Mouse (Mus musculus) urinary bladder, postnatal 4 days (tissue): Measurements from ENCODE around the gene Magel2.

Experiments used
- DNase-seq, 2 experiments: peaks; one replicate each; pipeline ENCODE4 v3.0.0; 2021 to 2022; ENCODE audit warnings: low spot score in 2 of 2

Gene Magel2

GRCm38 (mm10) chr7:62376510-62377304 is at the start of gene Magel2:
Magel2 (plus strand) TSS chr7:62377010.
- DNase-seq, result no peak

DNA sequence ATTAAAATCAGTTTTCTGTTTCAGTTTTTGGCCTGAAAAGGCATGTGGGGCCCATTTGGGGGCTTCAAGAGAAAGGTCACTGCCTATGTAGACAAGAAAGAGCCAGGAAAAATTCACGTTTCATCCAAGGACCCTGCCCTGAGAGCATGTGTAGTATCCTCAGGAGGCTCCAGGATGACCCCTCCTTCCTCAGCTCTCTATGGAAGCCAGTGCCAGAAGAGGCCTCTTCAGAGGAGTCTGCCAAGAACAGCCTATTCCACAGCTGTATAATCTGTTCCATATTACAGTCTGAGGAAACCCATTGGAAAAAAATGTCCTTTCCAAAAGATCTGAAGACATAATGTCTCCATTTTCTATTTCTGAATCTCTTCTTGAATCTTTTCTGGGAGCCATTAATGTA is 31.4 kb upstream of the Magel2 start:
- peak in 1 of 2 experiments; percentile 21 for DNase-seq

GRCm38 (mm10) chr7:62346269-62346668 is 30.5 kb upstream of the Magel2 start, which contains the start of gene Ndn:
Ndn (plus strand) TSS chr7:62346569.
- DNase-seq, result no peak

DNA sequence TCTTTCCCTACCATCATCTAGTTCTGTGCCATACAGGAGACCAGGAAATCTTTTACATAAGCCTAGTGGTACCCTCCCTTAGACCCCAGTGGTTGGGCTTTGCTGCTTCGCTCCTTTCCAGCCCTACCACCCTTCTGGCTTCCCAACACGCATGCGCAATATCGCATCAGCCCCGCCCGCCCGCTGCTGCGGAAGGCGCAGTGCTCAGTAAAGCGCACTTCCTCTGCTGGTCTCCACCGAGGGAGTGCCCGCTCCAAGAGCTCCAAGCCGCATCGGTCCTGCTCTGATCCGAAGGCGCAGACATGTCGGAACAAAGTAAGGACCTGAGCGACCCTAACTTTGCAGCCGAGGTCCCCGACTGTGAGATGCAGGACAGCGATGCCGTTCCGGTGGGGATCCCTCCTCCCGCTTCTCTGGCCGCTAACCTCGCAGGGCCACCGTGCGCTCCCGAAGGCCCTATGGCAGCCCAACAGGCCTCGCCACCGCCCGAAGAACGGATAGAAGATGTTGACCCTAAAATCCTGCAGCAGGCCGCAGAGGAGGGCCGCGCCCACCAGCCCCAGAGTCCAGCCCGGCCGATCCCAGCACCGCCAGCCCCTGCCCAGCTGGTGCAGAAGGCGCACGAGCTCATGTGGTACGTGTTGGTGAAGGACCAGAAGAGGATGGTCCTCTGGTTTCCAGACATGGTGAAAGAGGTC is 28.6 kb upstream of the Magel2 start:
- peak; percentile 79 to 86 for DNase-seq

- DNase-seq, result no peak
Observed at GRCm38 (mm10) chr7:62348804-62349190, 28.0 kb upstream of the Magel2 start.

DNA sequence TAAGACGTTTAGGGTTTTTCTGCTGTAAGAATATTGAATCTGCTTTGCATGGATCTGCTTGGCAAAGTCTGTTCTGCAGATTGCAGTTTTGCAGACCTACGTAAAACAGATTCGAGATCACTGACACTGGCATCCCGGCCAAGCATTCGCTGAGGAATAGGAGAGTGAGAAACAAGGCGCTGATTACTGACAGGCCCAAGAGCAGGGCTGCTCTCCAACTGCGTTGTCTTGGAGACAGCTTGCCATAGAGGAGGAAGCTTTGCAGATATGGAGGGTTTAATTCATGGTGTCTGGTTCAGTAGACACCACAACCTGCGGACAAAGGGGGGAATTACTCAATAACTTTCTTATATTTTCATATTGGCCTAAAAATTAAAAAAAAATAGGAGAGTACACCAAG is 25.5 kb upstream of the Magel2 start:
- DNase-seq, result no peak

- no peak for DNase-seq
Observed at GRCm38 (mm10) chr7:62365039-62365636, 11.7 kb upstream of the Magel2 start.

DNA sequence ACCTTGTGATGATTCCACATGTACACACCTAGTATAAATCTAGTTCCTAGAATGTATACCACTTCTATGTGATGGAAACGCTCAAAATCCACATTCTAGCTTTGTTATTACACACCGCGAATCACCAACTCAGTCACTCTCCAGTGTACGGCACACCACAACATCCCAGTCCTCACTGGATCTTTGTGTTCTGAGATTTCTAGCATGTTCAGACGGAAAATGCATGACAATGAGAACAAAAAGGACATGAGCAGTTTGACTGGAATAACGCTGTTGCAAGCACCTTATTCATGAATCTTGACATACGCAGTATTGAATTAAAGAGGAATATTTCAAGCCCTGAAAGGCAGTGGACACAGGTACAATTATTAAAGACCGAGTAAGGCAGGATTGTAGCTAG is 10.1 kb upstream of the Magel2 start:
- DNase-seq, result no peak

DNA sequence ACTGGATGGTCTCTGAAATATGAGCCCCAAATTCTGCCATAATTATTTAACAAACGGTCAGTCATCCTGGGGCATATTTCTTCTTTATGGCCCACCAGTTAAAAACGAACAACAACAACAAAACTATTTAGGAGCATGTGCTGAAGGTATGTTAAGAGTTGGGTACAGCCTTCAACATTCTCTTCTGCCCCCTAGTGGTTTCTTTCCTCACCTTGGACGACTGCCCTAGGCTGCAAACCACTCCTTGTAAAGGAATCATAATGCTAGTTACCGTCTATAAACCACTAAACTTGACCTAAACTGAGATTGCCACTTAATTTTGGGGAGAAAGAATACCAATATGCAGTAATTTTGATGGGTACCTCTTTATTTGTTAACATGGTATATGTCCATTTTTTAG is 1.2 kb upstream of the Magel2 start:
- no peak for DNase-seq

DNA sequence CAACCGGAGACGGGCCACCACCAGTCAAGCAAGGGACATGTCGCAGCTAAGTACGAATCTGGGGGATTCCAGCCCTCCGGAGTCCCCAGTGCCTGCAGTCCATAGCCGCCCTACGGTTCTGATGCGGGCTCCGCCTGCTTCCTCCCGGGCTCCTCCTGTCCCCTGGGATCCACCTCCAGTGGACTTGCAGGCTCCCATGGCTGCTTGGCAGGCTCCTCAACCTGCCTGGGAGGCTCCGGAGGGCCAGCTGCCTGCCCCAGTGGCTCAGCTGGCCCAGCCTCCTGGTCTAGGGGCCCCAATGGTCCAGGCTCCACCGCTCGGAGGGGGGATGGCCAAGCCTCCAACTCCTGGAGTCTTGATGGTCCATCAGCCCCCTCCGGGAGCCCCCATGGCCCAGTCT is 503 bp downstream of the Magel2 start:
- DNase-seq, result no peak

GRCm38 (mm10) chr7:62378529-62378928 is 1.7 kb downstream of the Magel2 start:
- DNase-seq, result no peak

DNA sequence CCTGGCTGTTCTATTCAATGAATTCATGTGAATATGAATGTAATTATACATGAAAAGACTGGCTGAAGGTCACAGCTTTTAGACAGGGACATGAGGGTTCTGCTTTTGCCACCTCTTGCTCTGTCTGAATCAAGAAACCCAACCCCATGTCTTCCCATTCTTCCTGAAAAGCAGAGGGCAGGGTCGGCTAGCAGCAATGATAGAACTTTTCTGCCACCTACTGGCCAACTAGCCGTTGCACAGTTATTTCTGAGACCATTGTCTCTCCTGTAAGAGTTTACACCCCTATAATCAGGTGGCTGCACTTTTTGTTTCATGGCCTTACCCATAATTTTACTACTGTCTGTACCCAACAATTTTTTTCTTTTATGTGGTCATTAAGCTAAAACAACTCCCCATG is 5.6 kb downstream of the Magel2 start:
- no peak for DNase-seq

- no peak for DNase-seq
Observed at GRCm38 (mm10) chr7:62388291-62388690, 11.5 kb downstream of the Magel2 start.

DNA sequence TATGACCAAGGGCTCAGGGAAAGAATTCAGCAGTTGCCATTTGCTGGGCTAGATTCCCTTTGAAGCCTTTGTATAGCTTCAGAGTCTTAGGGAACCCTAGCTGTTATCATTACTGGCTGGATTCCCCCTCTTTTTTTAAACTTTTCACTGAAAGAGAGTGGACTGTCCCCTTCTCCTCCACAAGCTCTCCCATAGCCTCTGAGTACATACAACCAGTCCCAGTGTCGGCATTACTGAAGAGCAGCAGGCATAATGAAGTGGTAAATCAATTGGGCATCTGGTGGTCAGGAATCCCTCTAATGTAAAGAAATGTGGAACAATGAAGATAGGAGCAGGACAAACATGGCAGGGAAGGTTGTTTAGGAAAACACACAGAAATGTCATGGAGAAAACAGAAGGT is 15.4 kb downstream of the Magel2 start:
- no peak for DNase-seq

GRCm38 (mm10) chr7:62406573-62407050 is 29.8 kb downstream of the Magel2 start:
- DNase-seq, result no peak

DNA sequence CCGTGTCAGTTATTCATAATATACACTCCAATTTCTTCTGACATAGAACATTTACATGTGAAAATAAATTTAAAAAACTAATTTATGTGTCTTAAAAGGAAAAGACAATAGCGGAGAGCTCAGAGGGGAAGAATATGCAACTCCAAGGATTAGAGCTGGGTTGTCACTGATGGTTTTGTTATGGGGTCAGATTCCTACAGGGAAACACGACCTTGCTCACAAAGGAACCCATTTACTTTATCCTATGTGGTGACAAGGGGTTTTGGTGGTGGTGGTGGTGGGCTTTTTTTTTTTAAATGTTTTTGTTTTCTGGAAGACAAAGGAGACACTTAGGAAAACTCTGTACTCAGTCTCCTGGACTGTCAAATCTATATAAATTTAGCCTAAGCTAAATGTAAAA is 31.0 kb downstream of the Magel2 start:
- DNase-seq, result no peak

DNA sequence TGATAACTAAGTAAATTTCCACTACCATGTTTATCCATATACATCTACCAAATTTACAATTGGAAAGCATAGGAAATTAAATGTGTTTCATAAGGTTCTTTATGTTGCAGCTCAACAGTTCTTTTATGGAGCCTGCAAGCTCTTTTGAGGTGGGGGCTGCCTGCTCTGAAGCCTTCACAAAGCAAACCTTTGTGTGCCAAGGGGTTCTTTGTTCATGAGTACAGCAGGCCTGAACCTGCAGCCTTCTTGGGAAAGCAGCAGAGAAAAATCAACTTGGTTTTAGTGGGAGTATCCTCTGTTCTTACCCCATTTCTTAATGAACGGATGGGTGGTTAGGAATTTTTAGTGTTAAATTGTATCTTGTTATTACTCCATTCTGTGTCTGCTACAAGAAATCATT is 38.4 kb downstream of the Magel2 start:
- no peak for DNase-seq

DNA sequence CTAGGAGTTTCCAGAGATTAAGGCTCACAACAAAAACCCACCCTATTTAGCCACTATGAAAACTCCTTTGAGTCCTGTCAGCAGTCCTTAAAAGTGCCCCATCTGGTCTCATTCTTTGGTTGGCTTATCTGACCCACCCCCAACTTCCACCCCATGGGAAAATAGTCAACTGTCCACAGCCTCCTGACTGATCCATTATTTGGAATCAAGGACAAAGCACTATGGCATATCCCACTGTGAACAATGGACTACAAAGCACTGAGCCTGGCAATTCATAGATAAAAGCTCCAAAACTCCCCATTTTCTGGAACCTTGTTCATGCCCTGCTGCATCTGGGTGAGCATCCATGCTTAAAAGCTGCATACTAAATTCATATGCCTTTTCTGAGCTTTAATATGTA is 39.4 kb downstream of the Magel2 start:
- no peak for DNase-seq

GRCm38 (mm10) chr7:62418346-62418745 is 41.5 kb downstream of the Magel2 start:
- no peak for DNase-seq

DNA sequence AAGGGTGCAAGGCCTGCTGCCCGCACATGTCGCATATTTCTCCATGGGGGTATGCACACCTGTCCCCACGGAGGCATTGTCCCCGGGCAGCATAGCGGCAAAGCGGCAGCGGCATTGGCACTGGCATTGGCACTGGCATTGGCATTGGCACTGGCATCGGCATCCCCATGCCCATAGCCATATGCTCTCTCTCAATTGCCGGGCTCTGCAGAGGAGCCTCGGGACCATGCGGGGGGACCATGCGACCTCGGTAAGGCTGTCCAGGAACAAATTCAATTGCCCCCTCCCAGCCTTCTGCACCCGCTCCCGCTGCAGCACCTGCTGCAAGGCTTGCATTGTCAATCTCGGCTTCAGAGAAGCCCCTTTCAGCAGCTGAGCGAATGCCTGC is 42.3 kb downstream of the Magel2 start:
- DNase-seq, result peak; percentile 16 to 60

DNA sequence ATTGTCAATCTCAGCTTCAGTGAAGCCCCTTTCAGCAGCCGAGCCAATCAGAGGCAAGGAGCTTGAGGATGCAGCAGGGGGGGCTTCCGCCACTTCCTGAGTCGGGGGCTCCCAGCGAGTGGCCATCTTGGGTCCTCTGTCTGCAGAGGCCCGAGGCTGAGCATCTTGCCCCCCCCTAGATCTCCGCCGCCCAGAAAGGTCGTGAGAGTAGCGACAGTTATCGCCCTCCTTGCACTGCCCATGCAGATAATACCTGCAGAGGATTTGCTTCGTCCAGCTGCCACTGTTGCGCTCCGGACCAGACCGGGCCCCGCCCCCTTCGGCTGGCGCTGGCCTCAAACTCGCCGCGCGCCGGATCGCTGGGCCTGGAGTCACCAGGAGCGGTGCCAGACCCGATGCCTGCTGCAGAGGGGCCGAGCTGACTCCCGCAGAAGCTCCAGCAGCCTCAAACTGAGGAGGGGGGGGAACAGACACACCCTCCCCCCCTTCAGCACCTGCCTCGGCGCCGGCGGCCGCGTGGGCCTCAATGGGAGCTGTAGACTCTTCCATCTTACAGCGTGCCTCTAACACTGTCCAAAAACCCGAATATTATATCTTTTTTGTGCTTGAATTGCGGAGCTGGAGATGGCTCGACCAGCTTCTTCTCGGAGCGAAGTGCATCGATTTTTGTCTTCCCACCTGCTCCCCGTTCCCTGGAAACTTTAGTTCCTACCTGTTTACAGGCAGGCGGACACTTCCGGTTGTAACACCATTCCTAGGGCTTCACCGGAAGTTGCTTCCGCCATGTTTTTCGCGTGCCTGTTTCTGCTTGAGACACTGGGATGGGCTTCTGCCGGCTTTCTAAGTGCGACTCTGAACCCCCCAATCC is 42.9 kb downstream of the Magel2 start, which contains the start of gene Mkrn3:
TSS of gene Mkrn3 (minus strand) at position 647 of the 868 bp plus-strand sequence.
- DNase-seq, result peak; percentile 61 to 77

- DNase-seq, result no peak
Observed at GRCm38 (mm10) chr7:62420566-62420965, 43.8 kb downstream of the Magel2 start.
